Mouse (Mus musculus): Measurements from ENCODE around the gene Nudt3. TPM values are rescaled to one million over a fixed set of nuclear protein-coding genes. Genes with fewer than 3 reads are reported as not detected.
A peak's percentile ranks its signal among the peaks of the same experiment; 100 is the strongest.
"Not testable (repeated sequence)": the region's sequence is repeated elsewhere in the genome, so short reads cannot be mapped to it uniquely, and the experiment has no call there.

The Nudt3 gene
- polyA plus RNA-seq, 1 experiment from 2014 or later, result 32.2 TPM

GRCm38 (mm10) chr17:27652046-27652790 is 28.9 kb upstream of the Nudt3 start:
- H3K4me2 ChIP-seq (replicated peaks; ENCODE audit: low read depth, low read length), result no peak overlapping the region
- no peak overlapping the region for H3K9ac ChIP-seq (ENCODE audit: low read depth, low read length)
- ATAC-seq (ENCODE audit: low FRiP score, low TSS enrichment), result no peak
- peaks cover 7% of the 10 kb centered on the region; the same call in 1 of the 2 replicates for H3K4me1 ChIP-seq (ENCODE audit: control insufficient read depth, insufficient read depth, low read length)
- H3K27ac ChIP-seq (ENCODE audit: low read depth, low read length), result no peak overlapping the region
- 78% methylated on average over 23 of the region's 23 CpGs for WGBS
- peaks cover 24% of the 10 kb centered on the region for H3K27me3 ChIP-seq (ENCODE audit: control insufficient read depth, insufficient read depth, low read length)
- no peaks in the 10 kb centered on the region for H3K9me3 ChIP-seq (ENCODE audit: control insufficient read depth, low read length)
- no peak overlapping the region for H3K4me3 ChIP-seq (ENCODE audit: low read length)
- H3K36me3 ChIP-seq (ENCODE audit: control insufficient read depth, insufficient read depth, low read length), result no peaks in the 10 kb centered on the region

DNA sequence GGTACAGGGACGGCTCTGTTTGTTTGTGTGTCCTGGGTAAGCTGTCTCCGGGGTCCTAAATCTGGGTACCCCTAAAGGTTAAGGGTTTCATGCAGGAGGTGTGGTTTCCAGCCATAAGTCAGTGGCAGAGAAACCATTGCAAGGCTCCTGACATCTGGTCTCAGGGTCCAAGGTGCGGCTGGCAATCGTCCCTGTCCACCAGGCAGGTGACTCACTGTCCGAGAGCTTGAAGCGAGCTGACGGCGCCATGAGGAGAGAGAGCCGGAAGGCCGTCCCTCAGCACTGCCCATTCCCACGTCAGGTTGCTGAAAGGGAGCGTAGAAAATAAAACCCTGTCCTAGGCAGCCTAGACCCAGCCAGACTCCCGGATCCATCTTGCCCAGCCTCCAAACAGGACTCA is 27.3 kb upstream of the Nudt3 start:
- WGBS, result 74% methylated on average over 13 of the region's 13 CpGs

GRCm38 (mm10) chr17:27650160-27650559 is 26.9 kb upstream of the Nudt3 start:
- no peaks in the 10 kb centered on the region for H3K4me1 ChIP-seq (ENCODE audit: control insufficient read depth, insufficient read depth, low read length)
- H3K9me3 ChIP-seq (ENCODE audit: control insufficient read depth, low read length), result no peaks in the 10 kb centered on the region
- no peaks in the 10 kb centered on the region for H3K36me3 ChIP-seq (ENCODE audit: control insufficient read depth, insufficient read depth, low read length)
- no peak overlapping the region for H3K4me3 ChIP-seq (ENCODE audit: low read length)
- WGBS, result 5% methylated on average over 12 of the region's 12 CpGs
- H3K27ac ChIP-seq (ENCODE audit: low read depth, low read length), result no peak overlapping the region
- H3K9ac ChIP-seq (ENCODE audit: low read depth, low read length), result no peak overlapping the region
- peaks cover 9% of the 10 kb centered on the region for H3K27me3 ChIP-seq (ENCODE audit: control insufficient read depth, insufficient read depth, low read length)
- ATAC-seq (ENCODE audit: low FRiP score, low TSS enrichment), result 0 out of 2 replicates have a peak, but pooled peaks have one; percentile 10
- H3K4me2 ChIP-seq (replicated peaks; ENCODE audit: low read depth, low read length), result no peak overlapping the region

More for the DNA sequence above, 27.3 kb upstream of the Nudt3 start:
- Histone ChIP-seq H3K27me3 (ENCODE audit: control insufficient read depth, insufficient read depth, low read length) (peaks cover 14% of the 10 kb centered on the region), H3K4me3 (ENCODE audit: low read length) (no peak overlapping the region), H3K36me3 (ENCODE audit: control insufficient read depth, insufficient read depth, low read length) (no peaks in the 10 kb centered on the region), H3K4me2 (replicated peaks; ENCODE audit: low read depth, low read length) (no peak overlapping the region), H3K4me1 (ENCODE audit: control insufficient read depth, insufficient read depth, low read length) (peaks cover 3% of the 10 kb centered on the region; the same call in 1 of the 2 replicates), H3K9ac (ENCODE audit: low read depth, low read length) (no peak overlapping the region), H3K27ac (ENCODE audit: low read depth, low read length) (no peak overlapping the region), H3K9me3 (ENCODE audit: control insufficient read depth, low read length) (no peaks in the 10 kb centered on the region)
- ATAC-seq (ENCODE audit: low FRiP score, low TSS enrichment), result no peak

- no peak overlapping the region for H3K27ac ChIP-seq (ENCODE audit: low read depth, low read length)
- no peak overlapping the region for H3K9ac ChIP-seq (ENCODE audit: low read depth, low read length)
- no peaks in the 10 kb centered on the region for H3K9me3 ChIP-seq (ENCODE audit: control insufficient read depth, low read length)
- no peak overlapping the region for H3K4me2 ChIP-seq (replicated peaks; ENCODE audit: low read depth, low read length)
- 47% methylated on average over 7 of the region's 7 CpGs for WGBS
- no peaks in the 10 kb centered on the region for H3K36me3 ChIP-seq (ENCODE audit: control insufficient read depth, insufficient read depth, low read length)
- H3K27me3 ChIP-seq (ENCODE audit: control insufficient read depth, insufficient read depth, low read length), result no peaks in the 10 kb centered on the region; the same call in 1 of the 2 replicates
- ATAC-seq (ENCODE audit: low FRiP score, low TSS enrichment), result no peak
- H3K4me3 ChIP-seq (ENCODE audit: low read length), result no peak overlapping the region
- peaks cover 10% of the 10 kb centered on the region for H3K4me1 ChIP-seq (ENCODE audit: control insufficient read depth, insufficient read depth, low read length)
Observed at GRCm38 (mm10) chr17:27645807-27646206, 22.5 kb upstream of the Nudt3 start.

GRCm38 (mm10) chr17:27644572-27644971 is 21.3 kb upstream of the Nudt3 start:
- Histone ChIP-seq H3K36me3 (ENCODE audit: control insufficient read depth, insufficient read depth, low read length) (no peaks in the 10 kb centered on the region), H3K4me1 (ENCODE audit: control insufficient read depth, insufficient read depth, low read length) (peaks cover 10% of the 10 kb centered on the region), H3K27me3 (ENCODE audit: control insufficient read depth, insufficient read depth, low read length) (no peaks in the 10 kb centered on the region), H3K4me2 (replicated peaks; ENCODE audit: low read depth, low read length) (no peak overlapping the region), H3K4me3 (ENCODE audit: low read length) (no peak overlapping the region), H3K9ac (ENCODE audit: low read depth, low read length) (no peak overlapping the region), H3K9me3 (ENCODE audit: control insufficient read depth, low read length) (no peaks in the 10 kb centered on the region), H3K27ac (ENCODE audit: low read depth, low read length) (no peak overlapping the region)
- no peak for ATAC-seq (ENCODE audit: low FRiP score, low TSS enrichment)
- 55% methylated on average over 2 of the region's 2 CpGs for WGBS

GRCm38 (mm10) chr17:27643756-27644155 is 20.5 kb upstream of the Nudt3 start:
- no peak overlapping the region for H3K9ac ChIP-seq (ENCODE audit: low read depth, low read length)
- no peaks in the 10 kb centered on the region for H3K9me3 ChIP-seq (ENCODE audit: control insufficient read depth, low read length)
- 82% methylated on average over 9 of the region's 9 CpGs for WGBS
- no peak for ATAC-seq (ENCODE audit: low FRiP score, low TSS enrichment)
- no peak overlapping the region for H3K4me3 ChIP-seq (ENCODE audit: low read length)
- peaks cover 10% of the 10 kb centered on the region for H3K4me1 ChIP-seq (ENCODE audit: control insufficient read depth, insufficient read depth, low read length)
- no peaks in the 10 kb centered on the region for H3K27me3 ChIP-seq (ENCODE audit: control insufficient read depth, insufficient read depth, low read length)
- no peaks in the 10 kb centered on the region for H3K36me3 ChIP-seq (ENCODE audit: control insufficient read depth, insufficient read depth, low read length)
- H3K4me2 ChIP-seq (replicated peaks; ENCODE audit: low read depth, low read length), result no peak overlapping the region
- H3K27ac ChIP-seq (ENCODE audit: low read depth, low read length), result no peak overlapping the region

DNA sequence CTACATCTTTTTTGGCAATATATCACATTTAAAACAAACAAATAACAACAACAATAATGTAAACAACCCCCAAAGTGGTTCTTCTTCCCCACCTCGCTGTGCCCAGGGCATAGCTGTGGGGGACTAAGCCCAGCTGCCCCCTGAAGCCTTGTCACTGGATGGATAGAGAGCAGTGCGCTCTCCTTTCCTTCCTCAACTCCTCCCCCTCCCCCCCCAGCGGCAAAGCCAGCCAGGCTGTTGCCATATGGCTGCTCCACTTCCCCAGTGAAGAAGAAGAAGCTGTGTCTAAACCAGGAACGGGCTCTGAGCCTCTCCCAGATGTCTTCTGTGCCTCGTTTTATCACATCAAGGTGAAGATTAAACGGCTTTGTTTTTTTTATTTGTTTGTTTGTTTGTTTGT is 19.8 kb upstream of the Nudt3 start:
- Histone ChIP-seq H3K27me3 (ENCODE audit: control insufficient read depth, insufficient read depth, low read length) (no peaks in the 10 kb centered on the region), H3K4me2 (replicated peaks; ENCODE audit: low read depth, low read length) (no peak overlapping the region), H3K4me1 (ENCODE audit: control insufficient read depth, insufficient read depth, low read length) (peaks cover 10% of the 10 kb centered on the region), H3K4me3 (ENCODE audit: low read length) (no peak overlapping the region), H3K36me3 (ENCODE audit: control insufficient read depth, insufficient read depth, low read length) (no peaks in the 10 kb centered on the region), H3K27ac (ENCODE audit: low read depth, low read length) (no peak overlapping the region), H3K9ac (ENCODE audit: low read depth, low read length) (no peak overlapping the region), H3K9me3 (ENCODE audit: control insufficient read depth, low read length) (no peaks in the 10 kb centered on the region)
- WGBS, result 26% methylated on average over 6 of the region's 6 CpGs
- ATAC-seq (ENCODE audit: low FRiP score, low TSS enrichment), result no peak

GRCm38 (mm10) chr17:27642491-27643062 is 19.3 kb upstream of the Nudt3 start:
- H3K4me1 ChIP-seq (ENCODE audit: control insufficient read depth, insufficient read depth, low read length), result peaks cover 10% of the 10 kb centered on the region
- H3K4me2 ChIP-seq (replicated peaks; ENCODE audit: low read depth, low read length), result no peak overlapping the region
- WGBS, result 3% methylated on average over 12 of the region's 12 CpGs
- H3K4me3 ChIP-seq (ENCODE audit: low read length), result no peak overlapping the region
- no peaks in the 10 kb centered on the region for H3K27me3 ChIP-seq (ENCODE audit: control insufficient read depth, insufficient read depth, low read length)
- peak overlapping the region; percentile 12; the same call in 1 of the 2 replicates for H3K9ac ChIP-seq (ENCODE audit: low read depth, low read length)
- no peaks in the 10 kb centered on the region for H3K36me3 ChIP-seq (ENCODE audit: control insufficient read depth, insufficient read depth, low read length)
- H3K9me3 ChIP-seq (ENCODE audit: control insufficient read depth, low read length), result no peaks in the 10 kb centered on the region
- peak; percentile 72 for ATAC-seq (ENCODE audit: low FRiP score, low TSS enrichment)
- no peak overlapping the region for H3K27ac ChIP-seq (ENCODE audit: low read depth, low read length)

DNA sequence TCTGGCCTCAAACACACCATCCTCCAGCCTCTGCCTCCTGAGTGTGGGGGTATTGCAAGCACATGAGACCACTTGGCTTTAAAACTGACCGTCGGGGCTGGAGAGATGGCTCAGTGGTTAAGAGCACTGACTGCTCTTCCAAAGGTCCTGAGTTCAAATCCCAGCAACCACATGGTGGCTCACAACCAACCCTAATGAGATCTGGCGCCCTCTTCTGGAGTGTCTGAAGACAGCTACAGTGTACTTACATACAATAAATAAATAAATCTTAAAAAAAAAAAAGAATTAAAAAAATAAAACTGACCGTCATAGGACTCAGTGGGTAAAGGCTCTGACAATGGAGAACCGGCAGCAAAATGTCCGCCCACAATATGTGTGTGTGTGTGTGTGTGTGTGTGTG is 16.6 kb upstream of the Nudt3 start:
- H3K9me3 ChIP-seq (ENCODE audit: control insufficient read depth, low read length); H3K4me3 ChIP-seq (ENCODE audit: low read length); H3K9ac ChIP-seq (ENCODE audit: low read depth, low read length); H3K4me2 ChIP-seq (replicated peaks; ENCODE audit: low read depth, low read length); H3K36me3 ChIP-seq (ENCODE audit: control insufficient read depth, insufficient read depth, low read length); H3K27ac ChIP-seq (ENCODE audit: low read depth, low read length); H3K27me3 ChIP-seq (ENCODE audit: control insufficient read depth, insufficient read depth, low read length); ATAC-seq (ENCODE audit: low FRiP score, low TSS enrichment): not testable (repeated sequence)
- 93% methylated on average over 6 of the region's 6 CpGs for WGBS
- peaks cover 18% of the 10 kb centered on the region for H3K4me1 ChIP-seq (ENCODE audit: control insufficient read depth, insufficient read depth, low read length)
